Mouse (Mus musculus) adrenal gland, adult 2 months (tissue): ENCODE measurements around the gene Piezo1. TPM values are rescaled to one million over a fixed set of nuclear protein-coding genes. Genes with fewer than 3 reads are reported as not detected.

Experiments
- microRNA-seq, 2 experiments: library from miRNA; unstranded; fragments of <30 nt; microRNA quantifications; one replicate each; pipeline ENCODE4 v1.2.0; 2021
- polyA plus RNA-seq: library from polyadenylated mRNA; depleted of rRNA; stranded (reverse); fragments of >200 nt; gene quantifications from 2 replicates; pipeline ENCODE4 v1.2.3, GENCODE M21; 2012; rRNA removed
- total RNA-seq, 2 experiments: library from RNA; stranded (reverse); gene quantifications; 2 replicates each; pipeline ENCODE4 v1.2.3; 2021

Piezo1 gene
- total and polyA plus RNA-seq, 3 experiments = 15.1 to 47.5 (median 26.4) TPM

Small RNA genes within 50 kb of the gene (microRNA-seq; reads per million reads assigned to microRNA genes)
- gene Gm24366 = 0 reads per million in 2 experiments

Other genes starting within 250 kb of the Piezo1 start
- not detected for gene Trhr2, start 190.6 kb downstream of the Piezo1 start, total RNA-seq
- not detected in 2 replicates for gene Trhr2, start 190.6 kb downstream of the Piezo1 start, polyA plus RNA-seq
- gene Zc3h18, start 174.7 kb downstream of the Piezo1 start, total RNA-seq = 10 to 100 TPM; 36.9 to 44.8 TPM
- 34.3 and 38.2 TPM in 2 replicates for gene Zc3h18, start 174.7 kb downstream of the Piezo1 start, polyA plus RNA-seq
- not detected for gene Il17c, start 129.3 kb downstream of the Piezo1 start, total RNA-seq
- gene Il17c, start 129.3 kb downstream of the Piezo1 start, polyA plus RNA-seq = 0.16 TPM in 1 of 2 replicates, not detected in the other
- 10 to 100 TPM; 26.3 to 43.7 TPM for gene Cyba, start 118.4 kb downstream of the Piezo1 start, total RNA-seq
- 108 and 116 TPM in 2 replicates for gene Cyba, start 118.4 kb downstream of the Piezo1 start, polyA plus RNA-seq
- 10 to 100 TPM in 1 of 2 experiments, 1 to 10 TPM in 1; 9.2 to 39.5 TPM for gene Mvd, start 107.9 kb downstream of the Piezo1 start, total RNA-seq
- gene Mvd, start 107.9 kb downstream of the Piezo1 start, polyA plus RNA-seq = 39.7 and 73.8 TPM in 2 replicates
- gene Snai3, start 90.6 kb downstream of the Piezo1 start, total RNA-seq = not detected
- 0.15 and 0.19 TPM in 2 replicates for gene Snai3, start 90.6 kb downstream of the Piezo1 start, polyA plus RNA-seq
- gene Rnf166, start 75.3 kb downstream of the Piezo1 start, total RNA-seq = 10 to 100 TPM; 42.8 to 83.8 TPM
- gene Rnf166, start 75.3 kb downstream of the Piezo1 start, polyA plus RNA-seq = 132 and 157 TPM in 2 replicates
- gene Ctu2, start 75.2 kb downstream of the Piezo1 start, total RNA-seq = 10 to 100 TPM; 15.5 to 18.1 TPM
- 40.6 and 46.7 TPM in 2 replicates for gene Ctu2, start 75.2 kb downstream of the Piezo1 start, polyA plus RNA-seq
- gene Cdt1, start 16.7 kb upstream of the Piezo1 start, total RNA-seq = 1 to 10 TPM; 5.0 to 7.0 TPM
- 19.9 and 22.4 TPM in 2 replicates for gene Cdt1, start 16.7 kb upstream of the Piezo1 start, polyA plus RNA-seq
- 100 to 1,000 TPM in 1 of 2 experiments, 10 to 100 TPM in 1; 56.2 to 106 TPM for gene Aprt, start 25.6 kb upstream of the Piezo1 start, total RNA-seq
- 161 and 176 TPM in 2 replicates for gene Aprt, start 25.6 kb upstream of the Piezo1 start, polyA plus RNA-seq
- gene Galns, start 60.1 kb upstream of the Piezo1 start, total RNA-seq = 1 to 10 TPM; 6.0 to 7.8 TPM
- gene Galns, start 60.1 kb upstream of the Piezo1 start, polyA plus RNA-seq = 6.8 and 8.0 TPM in 2 replicates
- gene Trappc2l, start 60.3 kb upstream of the Piezo1 start, total RNA-seq = 10 to 100 TPM; 53.8 to 55.5 TPM
- gene Trappc2l, start 60.3 kb upstream of the Piezo1 start, polyA plus RNA-seq = 159 and 161 TPM in 2 replicates
- gene Pabpn1l, start 71.4 kb upstream of the Piezo1 start, total RNA-seq = not detected
- not detected in 2 replicates for gene Pabpn1l, start 71.4 kb upstream of the Piezo1 start, polyA plus RNA-seq
- 10 to 100 TPM; 13.9 to 16.2 TPM for gene Cbfa2t3, start 147.8 kb upstream of the Piezo1 start, total RNA-seq
- 19.3 and 20.3 TPM in 2 replicates for gene Cbfa2t3, start 147.8 kb upstream of the Piezo1 start, polyA plus RNA-seq
- 10 to 100 TPM; 40.4 to 42.3 TPM for gene Acsf3, start 224.2 kb upstream of the Piezo1 start, total RNA-seq
- 44.4 and 45.8 TPM in 2 replicates for gene Acsf3, start 224.2 kb upstream of the Piezo1 start, polyA plus RNA-seq